Mouse (Mus musculus): ENCODE data around the gene Rab6b. TPM values are rescaled to one million over a fixed set of nuclear protein-coding genes. Genes with fewer than 3 reads are reported as not detected.

The Rab6b gene
- 3.1 and 9.2 TPM in 2 replicates for total RNA-seq (2021)
- long read RNA-seq, experiment 1, partial matches to known transcripts = 0 of 1 reads
- long read RNA-seq, experiment 1, other reads (novel, unspliced or antisense) = 1 of 1 reads
- long read RNA-seq, experiment 2, partial matches to known transcripts = 0 of 3 reads
- long read RNA-seq, experiment 2, other reads (novel, unspliced or antisense) = 3 of 3 reads

GRCm38 (mm10) chr9:103111621-103112470 lies at the start of gene Rab6b:
Gene Rab6b (plus strand): TSS chr9:103111787.
- DNase-seq = peak; percentile 61

GRCm38 (mm10) chr9:103063591-103063990 lies 48.0 kb upstream of the Rab6b start:
- no peak for DNase-seq

- DNase-seq = no peak
These were observed 44.7 kb upstream of the Rab6b start for GRCm38 (mm10) chr9:103066845-103067244.

GRCm38 (mm10) chr9:103067651-103068050 lies 43.9 kb upstream of the Rab6b start:
- no peak for DNase-seq

- no peak for DNase-seq
These were observed 42.8 kb upstream of the Rab6b start for GRCm38 (mm10) chr9:103068769-103069168.

GRCm38 (mm10) chr9:103071541-103072203 lies 39.9 kb upstream of the Rab6b start:
- peak; percentile 3 for DNase-seq

GRCm38 (mm10) chr9:103072204-103072599 lies 39.4 kb upstream of the Rab6b start:
- DNase-seq = peak; percentile 4

- peak; percentile 72 for DNase-seq
These were observed 38.6 kb upstream of the Rab6b start for GRCm38 (mm10) chr9:103072926-103073515.

- DNase-seq = peak; percentile 65
These were observed 34.6 kb upstream of the Rab6b start for GRCm38 (mm10) chr9:103076836-103077531.

- peak; percentile 29 for DNase-seq
These were observed 33.3 kb upstream of the Rab6b start for GRCm38 (mm10) chr9:103078194-103078691.

- DNase-seq = no peak
These were observed 31.4 kb upstream of the Rab6b start for GRCm38 (mm10) chr9:103080211-103080610.

GRCm38 (mm10) chr9:103082246-103082975 lies 29.2 kb upstream of the Rab6b start:
- DNase-seq = no peak

- DNase-seq = no peak
These were observed 28.2 kb upstream of the Rab6b start for GRCm38 (mm10) chr9:103083405-103083804.

GRCm38 (mm10) chr9:103086736-103087135 lies 24.9 kb upstream of the Rab6b start:
- no peak for DNase-seq

- DNase-seq = no peak
These were observed 24.3 kb upstream of the Rab6b start for GRCm38 (mm10) chr9:103087301-103087700.

GRCm38 (mm10) chr9:103088661-103089060 lies 22.9 kb upstream of the Rab6b start:
- DNase-seq = no peak

- DNase-seq = no peak
These were observed 21.3 kb upstream of the Rab6b start for GRCm38 (mm10) chr9:103090116-103090875.

GRCm38 (mm10) chr9:103091039-103091883 lies 20.3 kb upstream of the Rab6b start:
- no peak for DNase-seq

- peak; percentile 88 for DNase-seq
These were observed 19.3 kb upstream of the Rab6b start for GRCm38 (mm10) chr9:103092248-103092647.

Data from adrenal gland, postnatal 14 days (tissue).